Mouse (Mus musculus) MEL (cell line): Measurements from ENCODE around the gene Lrrfip1. TPM values are rescaled to one million over a fixed set of nuclear protein-coding genes. Genes with fewer than 3 reads are reported as not detected.

Experiments
- DNase-seq: peaks from one replicate; pipeline ENCODE4 v3.0.0; 2011; ENCODE audit warnings: low read depth, low spot score
- H3K27ac ChIP-seq: 2 replicates; pipeline ENCODE4 v1.5.1; 2012; ENCODE audit warnings: low read depth, mild to moderate bottlenecking, control low read depth, low read length, moderate library complexity; ENCODE audit not compliant: control insufficient read depth
- H3K27me3 ChIP-seq, 2 experiments: fragments of 150-350 bp in 1 of 2; sonication (generic) in 1 of 2; 2 replicates each; pipeline ENCODE4 v1.6.1; 2012; ENCODE audit warnings: low read length in 2 of 2, mild to moderate bottlenecking in 2 of 2, improper control_type of control experiment in 1 of 2, moderate library complexity in 1 of 2; ENCODE audit not compliant: insufficient read depth in 2 of 2, control insufficient read depth in 1 of 2
- H3K36me3 ChIP-seq, 2 experiments: 2 replicates each; pipeline ENCODE4 v1.6.1; 2012 to 2014; ENCODE audit warnings: low read length in 2 of 2, improper control_type of control experiment in 1 of 2, inconsistent platforms in 1 of 2, mild to moderate bottlenecking in 1 of 2; ENCODE audit not compliant: insufficient read depth in 2 of 2, control insufficient read depth in 1 of 2
- H3K4me1 ChIP-seq, 2 experiments: fragments of 150-350 bp in 1 of 2; sonication (generic) in 1 of 2; 2 replicates each; pipeline ENCODE4 v1.6.1; 2012; ENCODE audit warnings: low read length in 2 of 2, improper control_type of control experiment in 1 of 2, mild to moderate bottlenecking in 1 of 2; ENCODE audit not compliant: insufficient read depth in 2 of 2, control insufficient read depth in 1 of 2
- H3K4me3 ChIP-seq, 2 experiments: fragments of 150-350 bp in 1 of 2; sonication (generic) in 1 of 2; 2 replicates each; pipeline ENCODE4 v1.5.1; 2012; ENCODE audit warnings: low read depth in 2 of 2, low read length in 2 of 2, mild to moderate bottlenecking in 2 of 2, moderate library complexity in 2 of 2, control low read depth in 1 of 2, improper control_type of control experiment in 1 of 2; ENCODE audit not compliant: control insufficient read depth in 1 of 2, insufficient read depth in 1 of 2
- H3K79me2 ChIP-seq: 2 replicates; pipeline ENCODE4 v1.6.1; 2012; ENCODE audit warnings: mild to moderate bottlenecking, low read length, moderate library complexity; ENCODE audit not compliant: control insufficient read depth, poor library complexity, insufficient read depth
- H3K9ac ChIP-seq: 2 replicates; pipeline ENCODE4 v1.6.1; 2012; ENCODE audit warnings: low read depth, mild to moderate bottlenecking, control low read depth, low read length, moderate library complexity; ENCODE audit not compliant: control insufficient read depth, poor library complexity, severe bottlenecking
- H3K9me3 ChIP-seq: fragments of 150-350 bp; sonication (generic); replicated peaks from 2 replicates; pipeline ENCODE4 v1.6.1; 2012; ENCODE audit warnings: mild to moderate bottlenecking, low read length, improper control_type of control experiment, moderate library complexity; ENCODE audit not compliant: insufficient read depth
- CHD2 ChIP-seq: IDR thresholded peaks from 2 replicates; pipeline ENCODE4 v1.6.1; 2011; ENCODE audit warnings: low read length, improper control_type of control experiment
- CTCF ChIP-seq, 3 experiments: IDR thresholded peaks in 2 of 3; conservative IDR thresholded peaks in 1 of 3; 2 replicates each; pipeline ENCODE4 v1.5.1; 2011 to 2012; ENCODE audit warnings: low read length in 3 of 3, low read depth in 2 of 3, mild to moderate bottlenecking in 2 of 3, improper control_type of control experiment in 1 of 3, inconsistent platforms in 1 of 3, mixed read lengths in 1 of 3, moderate library complexity in 1 of 3; ENCODE audit not compliant: control insufficient read depth in 1 of 3, insufficient read depth in 1 of 3, poor library complexity in 1 of 3, severe bottlenecking in 1 of 3
- ELF1 ChIP-seq: IDR thresholded peaks from 2 replicates; pipeline ENCODE4 v1.6.1; 2014; ENCODE audit warnings: low read depth, mild to moderate bottlenecking, inconsistent platforms, low read length, improper control_type of control experiment, moderate library complexity
- EP300 ChIP-seq, 2 experiments: IDR thresholded peaks; 2 replicates each; pipeline ENCODE4 v1.6.1; 2011; ENCODE audit warnings: improper control_type of control experiment in 2 of 2, low read length in 2 of 2, low read depth in 1 of 2, mild to moderate bottlenecking in 1 of 2
- ETS1 ChIP-seq: IDR thresholded peaks from 2 replicates; pipeline ENCODE4 v1.6.1; 2012; ENCODE audit warnings: low read depth, mild to moderate bottlenecking, inconsistent platforms, low read length, improper control_type of control experiment, moderate library complexity
- GABPA ChIP-seq: IDR thresholded peaks from 2 replicates; pipeline ENCODE4 v1.6.1; 2012; ENCODE audit warnings: low read depth, mild to moderate bottlenecking, inconsistent platforms, low read length, improper control_type of control experiment, moderate library complexity
- JUND ChIP-seq: IDR thresholded peaks from 2 replicates; pipeline ENCODE4 v1.6.1; 2011; ENCODE audit warnings: low read depth, mild to moderate bottlenecking, improper control_type of control experiment, low read length
- KAT2A ChIP-seq: conservative IDR thresholded peaks from 2 replicates; pipeline ENCODE4 v1.6.1; 2012; ENCODE audit warnings: low read depth, low read length, improper control_type of control experiment, inconsistent platforms
- MAX ChIP-seq: IDR thresholded peaks from 2 replicates; pipeline ENCODE4 v1.6.1; 2011; ENCODE audit warnings: low read length, improper control_type of control experiment
- MAZ ChIP-seq: IDR thresholded peaks from 2 replicates; pipeline ENCODE4 v1.6.1; 2012; ENCODE audit warnings: low read depth, mild to moderate bottlenecking, inconsistent platforms, low read length, improper control_type of control experiment
- MEF2A ChIP-seq: IDR thresholded peaks from 2 replicates; pipeline ENCODE4 v1.6.1; 2014; ENCODE audit warnings: low read depth, mild to moderate bottlenecking, inconsistent platforms, low read length, improper control_type of control experiment; ENCODE audit not compliant: poor library complexity, insufficient replicate concordance, severe bottlenecking; ENCODE audit errors: extremely low read depth
- MXI1 ChIP-seq: IDR thresholded peaks from 2 replicates; pipeline ENCODE4 v1.6.1; 2011; ENCODE audit warnings: mild to moderate bottlenecking, low read depth, low read length, improper control_type of control experiment
- POLR2A ChIP-seq, 2 experiments: IDR thresholded peaks; 2 replicates each; pipeline ENCODE4 v1.6.1; 2011 to 2012; ENCODE audit warnings: low read length in 2 of 2, mild to moderate bottlenecking in 2 of 2, control low read depth in 1 of 2, improper control_type of control experiment in 1 of 2, low read depth in 1 of 2, moderate library complexity in 1 of 2; ENCODE audit not compliant: control insufficient read depth in 1 of 2, insufficient read depth in 1 of 2, poor library complexity in 1 of 2
- POLR2AphosphoS2 ChIP-seq: IDR thresholded peaks from 2 replicates; pipeline ENCODE4 v1.6.1; 2011; ENCODE audit warnings: low read length, improper control_type of control experiment
- POLR2AphosphoS5 ChIP-seq: IDR thresholded peaks from 2 replicates; pipeline ENCODE4 v1.6.1; 2012; ENCODE audit warnings: low read depth, borderline replicate concordance, mild to moderate bottlenecking, inconsistent platforms, low read length, moderate library complexity, mixed read lengths
- RAD21 ChIP-seq: IDR thresholded peaks from 2 replicates; pipeline ENCODE4 v1.6.1; 2011; ENCODE audit warnings: mild to moderate bottlenecking, low read depth, low read length, improper control_type of control experiment
- SMC3 ChIP-seq: IDR thresholded peaks from 2 replicates; pipeline ENCODE4 v1.6.1; 2011; ENCODE audit warnings: low read depth, low read length, improper control_type of control experiment
- TBP ChIP-seq: IDR thresholded peaks from 2 replicates; pipeline ENCODE4 v1.8.0; 2011; ENCODE audit warnings: low read depth, low read length, improper control_type of control experiment
- TCF12 ChIP-seq: IDR thresholded peaks from 2 replicates; pipeline ENCODE4 v1.6.1; 2014; ENCODE audit warnings: low read depth, mild to moderate bottlenecking, inconsistent platforms, low read length, improper control_type of control experiment, moderate library complexity
- UBTF ChIP-seq: IDR thresholded peaks from 2 replicates; pipeline ENCODE4 v1.6.1; 2012; ENCODE audit warnings: low read depth, mild to moderate bottlenecking, inconsistent platforms, low read length, improper control_type of control experiment, moderate library complexity, borderline replicate concordance; ENCODE audit not compliant: insufficient read depth
- USF1 ChIP-seq: IDR thresholded peaks from 2 replicates; pipeline ENCODE4 v1.6.1; 2014; ENCODE audit warnings: low read depth, mild to moderate bottlenecking, inconsistent platforms, low read length, improper control_type of control experiment, moderate library complexity
- USF2 ChIP-seq, 2 experiments: IDR thresholded peaks; 2 replicates each; pipeline ENCODE4 v1.6.1; 2011 to 2012; ENCODE audit warnings: improper control_type of control experiment in 2 of 2, low read length in 2 of 2, borderline replicate concordance in 1 of 2, inconsistent platforms in 1 of 2, low read depth in 1 of 2, mild to moderate bottlenecking in 1 of 2; ENCODE audit not compliant: insufficient read depth in 1 of 2
- ZC3H11A ChIP-seq: IDR thresholded peaks from 2 replicates; pipeline ENCODE4 v1.6.1; 2012; ENCODE audit warnings: low read depth, mild to moderate bottlenecking, inconsistent platforms, low read length, improper control_type of control experiment
- ZKSCAN1 ChIP-seq: IDR thresholded peaks from 2 replicates; pipeline ENCODE4 v1.6.1; 2012; ENCODE audit warnings: low read depth, mild to moderate bottlenecking, inconsistent platforms, low read length, improper control_type of control experiment, moderate library complexity
- ZNF384 ChIP-seq: IDR thresholded peaks from 2 replicates; pipeline ENCODE4 v1.6.1; 2012; ENCODE audit warnings: low read depth, mild to moderate bottlenecking, inconsistent platforms, low read length, improper control_type of control experiment
- polyA plus RNA-seq, 2 experiments: library from polyadenylated mRNA; stranded (reverse) in 1 of 2; unstranded in 1 of 2; fragments of >175 nt in 1 of 2; fragments of >200 nt in 1 of 2; gene quantifications; 2 replicates each; pipeline versions ENCODE4 v1.2.1 to v1.2.4; 2012; ENCODE audit warnings: low replicate concordance in 2 of 2, low read depth in 1 of 2; ENCODE audit not compliant: insufficient read length in 2 of 2, insufficient read depth in 1 of 2, missing spikeins in 1 of 2
- total RNA-seq: library from RNA; depleted of rRNA; stranded (reverse); fragments of 300-350 nt; gene quantifications from 2 replicates; pipeline ENCODE4 v1.2.3, GENCODE M21; 2012

Lrrfip1 gene
- total and polyA plus RNA-seq, 3 experiments: 12.9 to 15.4 TPM; not detected in 1

DNA sequence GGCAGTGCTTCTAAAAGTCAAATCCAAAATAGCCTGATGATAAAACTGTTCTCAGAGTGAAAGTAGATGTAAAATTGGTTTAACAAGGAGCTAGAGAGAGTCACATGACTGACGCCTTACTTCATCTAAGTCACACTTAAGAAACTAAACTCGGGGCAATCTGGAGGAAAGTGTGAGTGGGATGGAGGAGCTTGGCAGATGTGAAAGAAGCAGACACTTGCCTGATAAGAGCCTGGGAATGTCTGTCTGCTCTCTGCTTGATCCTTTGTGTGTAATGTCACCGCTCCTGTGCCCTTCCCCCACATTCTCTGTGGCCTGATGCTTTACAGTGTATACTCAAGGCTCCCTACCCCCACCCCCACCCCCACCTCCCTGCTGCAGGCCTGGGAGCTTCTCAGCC is 87.8 kb downstream of the Lrrfip1 start:
- H3K79me2 ChIP-seq: no peaks in the 10 kb centered on the region
- H3K9me3 ChIP-seq: no peaks in the 10 kb centered on the region
- DNase-seq: no peak
- no peaks in the 10 kb centered on the region for H3K27me3 ChIP-seq
- no peak overlapping the region for H3K4me3 ChIP-seq
- TF ChIP-seq ZNF384: no peak
- no peak for TF ChIP-seq POLR2AphosphoS5
- TF ChIP-seq EP300 (IDR thresholded peaks at IDR 0.05; ENCODE audit: low read depth in 1 of 2, low read length in 2 of 2): no peak
- TF ChIP-seq ZC3H11A: no peak
- TF ChIP-seq SMC3: no peak
- no peak for TF ChIP-seq RAD21
- no peak for TF ChIP-seq JUND
- no peak for TF ChIP-seq USF2 (IDR thresholded peaks at IDR 0.05; ENCODE audit: borderline replicate concordance in 1 of 2, insufficient read depth in 1 of 2, low read depth in 1 of 2, low read length in 2 of 2)
- no peak for TF ChIP-seq POLR2A (IDR thresholded peaks at IDR 0.05; ENCODE audit: control insufficient read depth in 1 of 2, insufficient read depth in 1 of 2, low read depth in 1 of 2, low read length in 2 of 2, poor library complexity in 1 of 2)
- no peak for TF ChIP-seq USF1
- no peak for TF ChIP-seq MEF2A
- TF ChIP-seq ZKSCAN1: no peak
- no peak for TF ChIP-seq CHD2
- TF ChIP-seq MAX: no peak
- no peak for TF ChIP-seq CTCF (IDR thresholded peaks at IDR 0.05 in 2 of 3, conservative IDR thresholded peaks at IDR 0.05 in 1 of 3; ENCODE audit: control insufficient read depth in 1 of 3, insufficient read depth in 1 of 3, low read depth in 2 of 3, low read length in 3 of 3, poor library complexity in 1 of 3, severe bottlenecking in 1 of 3)
- no peak for TF ChIP-seq MAZ
- TF ChIP-seq KAT2A: no peak
- no peak overlapping the region for H3K27ac ChIP-seq
- no peaks in the 10 kb centered on the region for H3K4me1 ChIP-seq
- no peaks in the 10 kb centered on the region for H3K36me3 ChIP-seq
- H3K9ac ChIP-seq: no peak overlapping the region

DNA sequence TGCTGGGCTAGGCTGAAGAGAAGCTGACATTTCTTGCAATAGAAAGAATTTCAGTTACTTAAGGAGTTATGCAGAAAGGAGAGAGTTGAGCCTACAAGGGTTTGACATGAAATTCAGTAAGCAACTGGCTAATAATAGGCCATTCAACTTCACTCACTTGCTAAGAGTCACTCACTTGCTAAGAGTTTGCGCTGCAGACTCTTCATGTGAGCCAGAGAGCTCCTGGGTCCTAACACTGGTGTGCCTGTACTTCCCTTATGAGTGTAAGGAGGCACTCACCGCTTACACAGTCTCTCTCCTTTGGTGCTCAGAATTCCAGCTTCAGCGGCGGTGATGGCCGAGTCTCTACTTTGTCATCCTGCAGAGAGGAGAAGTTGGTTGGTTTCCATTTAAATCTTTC is 88.2 kb downstream of the Lrrfip1 start:
- H3K27ac ChIP-seq: no peak overlapping the region
- H3K4me1 ChIP-seq: no peaks in the 10 kb centered on the region
- H3K9me3 ChIP-seq: no peaks in the 10 kb centered on the region
- no peaks in the 10 kb centered on the region for H3K27me3 ChIP-seq
- H3K4me3 ChIP-seq: no peak overlapping the region
- no peak for DNase-seq
- H3K9ac ChIP-seq: no peak overlapping the region
- TF ChIP-seq TCF12 (no peak), MAX (no peak), ZNF384 (no peak), CHD2 (no peak), ELF1 (no peak), RAD21 (no peak), TBP (no peak), UBTF (no peak), ZKSCAN1 (no peak), USF1 (no peak), GABPA (no peak), POLR2AphosphoS2 (no peak), ETS1 (no peak), EP300 (IDR thresholded peaks at IDR 0.05; ENCODE audit: low read depth in 1 of 2, low read length in 2 of 2) (no peak), POLR2A (IDR thresholded peaks at IDR 0.05; ENCODE audit: control insufficient read depth in 1 of 2, insufficient read depth in 1 of 2, low read depth in 1 of 2, low read length in 2 of 2, poor library complexity in 1 of 2) (no peak), MXI1 (no peak)
- H3K36me3 ChIP-seq: no peaks in the 10 kb centered on the region
- H3K79me2 ChIP-seq: no peaks in the 10 kb centered on the region
